ENCODE assay signal across 13 mouse cellular contexts in genomic region chr9:103149074-103149799, GRCm38 (mm10).
"Had no signal": no experiment of that assay in that cellular context is flagged by ENCODE, and none has a peak within 500 bp of the region (broad histone marks: within the 10 kb centered on the region; RNA-seq: fewer than 3 reads in every experiment).

No protein-coding gene starts in this region.

- H3K9me3 ChIP-seq: limb, embryonic 12.5 days; liver, embryonic 13.5 days; megakaryocyte, embryonic 14.5 days; midbrain, embryonic 12.5 days; stomach, embryonic 15.5 days had no signal

- H3K27ac ChIP-seq: limb, embryonic 12.5 days; liver, embryonic 13.5 days; stomach, embryonic 15.5 days had no signal

- H3K4me3 ChIP-seq: limb, embryonic 12.5 days; liver, embryonic 13.5 days; megakaryocyte, embryonic 14.5 days; midbrain, embryonic 12.5 days; stomach, embryonic 15.5 days had no signal

- ATAC-seq: liver, postnatal 0 days had no signal

- H3K36me3 ChIP-seq: limb, embryonic 12.5 days; liver, embryonic 13.5 days; stomach, embryonic 15.5 days had no signal

- H3K27me3 ChIP-seq: limb, embryonic 12.5 days; liver, embryonic 13.5 days; midbrain, embryonic 12.5 days; stomach, embryonic 15.5 days had no signal

- H3K9ac ChIP-seq: limb, embryonic 12.5 days; liver, embryonic 13.5 days; liver, postnatal 0 days; midbrain, embryonic 12.5 days; stomach, embryonic 15.5 days had no signal

- H3K4me1 ChIP-seq: liver, embryonic 13.5 days; stomach, embryonic 15.5 days had no signal

- H3K4me2 ChIP-seq: limb, embryonic 12.5 days; liver, embryonic 13.5 days; midbrain, embryonic 12.5 days; stomach, embryonic 15.5 days had no signal

- DNase-seq: kidney, adult 2 months; kidney, postnatal 25 days; layer of hippocampus, postnatal 36 days; liver; liver, embryonic 13.5 days; liver, postnatal 0 days; right cerebral cortex, postnatal 4 days; spleen, adult 18-20 months; thymus, postnatal 36 days had no signal
